Mouse (Mus musculus) hindbrain, embryonic 11.5 days (tissue): ENCODE data around the gene Mob3a. TPM values are rescaled to one million over a fixed set of nuclear protein-coding genes. Genes with fewer than 3 reads are reported as not detected.

Experiments used
- ATAC-seq: fragments of 200-750 bp; cut with Nextera tagmentation; 2 replicates; pipeline ENCODE4 v1.8.0; 2017; ENCODE audit warnings: mild to moderate bottlenecking, moderate TSS enrichment, moderate library complexity; ENCODE audit not compliant: low FRiP score
- DNase-seq: peaks from one replicate; pipeline ENCODE4 v3.0.0-alpha.2; 2015; ENCODE audit warnings: low spot score
- H3K27ac ChIP-seq: fragments of 300-500 bp; sonication (generic); 2 replicates; pipeline ENCODE4 v1.5.1; 2014; ENCODE audit warnings: mild to moderate bottlenecking, low read depth, low read length
- H3K27me3 ChIP-seq: fragments of 300-500 bp; sonication (generic); 2 replicates; pipeline ENCODE4 v1.6.1; 2014; ENCODE audit warnings: mild to moderate bottlenecking, low read length, moderate library complexity, mixed read lengths; ENCODE audit not compliant: control insufficient read depth, insufficient read depth
- H3K36me3 ChIP-seq: fragments of 300-500 bp; sonication (generic); 2 replicates; pipeline ENCODE4 v1.6.1; 2014; ENCODE audit warnings: mild to moderate bottlenecking, low read length, moderate library complexity, mixed read lengths; ENCODE audit not compliant: control insufficient read depth, insufficient read depth
- H3K4me1 ChIP-seq: fragments of 300-500 bp; sonication (generic); replicated peaks from 2 replicates; pipeline ENCODE4 v1.6.1; 2014; ENCODE audit warnings: low read length, mixed read lengths; ENCODE audit not compliant: control insufficient read depth, insufficient read depth
- H3K4me2 ChIP-seq: fragments of 300-500 bp; sonication (generic); replicated peaks from 2 replicates; pipeline ENCODE4 v1.6.1; 2014; ENCODE audit warnings: mild to moderate bottlenecking, low read depth, low read length
- H3K4me3 ChIP-seq: fragments of 300-500 bp; sonication (generic); 2 replicates; pipeline ENCODE4 v1.5.1; 2014; ENCODE audit warnings: low read depth, low read length
- H3K9ac ChIP-seq: fragments of 300-500 bp; sonication (generic); 2 replicates; pipeline ENCODE4 v1.6.1; 2014; ENCODE audit warnings: low read depth, low read length
- H3K9me3 ChIP-seq: fragments of 300-500 bp; sonication (generic); 2 replicates; pipeline ENCODE4 v1.6.1; 2016; ENCODE audit warnings: low read length; ENCODE audit not compliant: control insufficient read depth
- WGBS: fragments of 180-500 bp; shearing (Covaris S2); extraction: QIAGEN DNeasy Blood & Tissue Kit; methylation state at CpG from one replicate; pipeline ENCODE4 v1.1.7; 2014; 5-methylcytosine and 5-hydroxymethylcytosine counted together
- polyA plus RNA-seq: library from polyadenylated mRNA; unstranded; fragments of >200 nt; fragmentation: Nextera tagmentation; extraction: Ambion mirVana; gene quantifications from 2 replicates; pipeline ENCODE4 v1.2.1, GENCODE M21; 2014

Mob3a gene
- polyA plus RNA-seq, 1 experiment from 2014 or later: 54.4 TPM

DNA sequence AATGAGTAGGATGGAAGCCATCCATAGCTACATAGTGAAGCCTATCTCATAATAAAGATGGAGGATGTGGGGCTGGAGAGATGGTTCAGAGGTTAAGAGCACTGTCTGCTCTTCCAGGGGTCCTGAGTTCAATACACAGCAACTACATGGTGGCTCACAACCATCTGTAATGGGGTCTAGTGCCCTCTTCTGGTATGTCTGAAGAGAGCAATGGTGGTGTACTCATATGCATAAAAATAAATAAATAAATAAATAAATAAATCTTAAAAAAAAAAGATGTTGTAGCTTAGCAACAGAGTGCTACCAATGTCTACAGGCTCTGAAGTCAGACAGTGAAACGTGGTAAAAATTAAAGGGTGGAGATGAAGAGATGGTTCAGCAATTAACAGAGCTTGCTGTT, 36.9 kb upstream of the Mob3a start:
- Histone ChIP-seq H3K9me3 (no peaks in the 10 kb centered on the region), H3K36me3 (no peaks in the 10 kb centered on the region), H3K4me1 (peaks cover 11% of the 10 kb centered on the region), H3K4me3 (no peak overlapping the region), H3K27ac (no peak overlapping the region), H3K27me3 (no peaks in the 10 kb centered on the region), H3K4me2 (no peak overlapping the region), H3K9ac (no peak overlapping the region)
- WGBS: 79% methylated on average over 1 of the region's 1 CpGs
- DNase-seq: no peak
- ATAC-seq: no peak

DNA sequence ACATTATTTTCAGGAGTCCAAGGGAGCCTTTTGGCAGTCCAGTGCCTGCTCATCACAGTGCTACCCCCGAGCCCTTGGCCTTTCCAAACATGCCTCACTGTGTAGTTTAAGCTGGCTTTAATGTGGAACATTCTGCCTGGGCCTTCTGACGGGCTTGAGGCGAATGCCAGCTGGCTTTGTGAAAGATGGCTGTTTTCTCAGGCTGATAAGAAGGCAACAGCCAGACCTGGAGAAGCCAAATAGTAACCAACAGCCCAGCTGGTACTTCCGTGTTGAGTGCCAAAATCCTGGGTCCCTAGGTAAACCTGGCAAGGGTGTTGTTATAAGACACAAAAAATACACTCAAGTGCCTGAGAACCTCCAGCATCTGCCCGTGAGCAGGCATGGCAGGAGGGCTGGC, 35.0 kb upstream of the Mob3a start:
- WGBS: 83% methylated on average over 5 of the region's 5 CpGs
- DNase-seq (no peak), ATAC-seq (no peak)
- H3K36me3 ChIP-seq: peaks cover 4% of the 10 kb centered on the region; the same call in 1 of the 2 replicates
- H3K4me3 ChIP-seq: no peak overlapping the region
- no peaks in the 10 kb centered on the region for H3K27me3 ChIP-seq
- H3K9ac ChIP-seq: no peak overlapping the region
- H3K4me1 ChIP-seq: peaks cover 11% of the 10 kb centered on the region
- no peak overlapping the region for H3K27ac ChIP-seq
- H3K4me2 ChIP-seq: no peak overlapping the region
- H3K9me3 ChIP-seq: no peaks in the 10 kb centered on the region

DNA sequence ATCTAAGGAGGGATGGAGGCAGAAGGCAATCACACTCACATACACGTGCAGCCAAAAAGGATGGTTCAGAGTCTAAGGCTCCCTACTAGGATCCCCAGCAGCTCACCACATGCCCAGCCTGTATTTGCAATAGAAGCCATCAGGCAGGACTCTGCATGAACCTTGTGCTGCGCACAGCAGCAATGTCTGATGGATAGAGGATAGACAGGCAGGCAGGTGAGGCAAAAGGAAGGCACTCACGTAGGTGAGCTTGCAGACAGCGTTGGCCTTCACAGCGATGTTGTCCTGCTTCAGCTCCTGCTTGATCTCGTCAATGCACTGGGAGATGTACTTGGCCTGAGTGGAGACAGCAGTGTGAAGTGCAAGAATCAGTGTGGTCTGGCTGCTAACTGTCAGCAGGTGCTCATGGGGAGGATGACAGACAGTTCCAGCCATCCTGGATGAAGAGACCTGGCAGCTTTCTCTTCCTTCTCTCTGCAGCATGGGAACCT, 30.9 kb upstream of the Mob3a start:
- Histone ChIP-seq H3K27me3 (no peaks in the 10 kb centered on the region), H3K36me3 (peaks cover 14% of the 10 kb centered on the region), H3K4me2 (no peak overlapping the region), H3K4me1 (no peaks in the 10 kb centered on the region), H3K9ac (no peak overlapping the region), H3K27ac (no peak overlapping the region), H3K9me3 (no peaks in the 10 kb centered on the region), H3K4me3 (no peak overlapping the region)
- ATAC-seq: no peak
- no peak for DNase-seq
- WGBS: 94% methylated on average over 6 of the region's 6 CpGs

DNA sequence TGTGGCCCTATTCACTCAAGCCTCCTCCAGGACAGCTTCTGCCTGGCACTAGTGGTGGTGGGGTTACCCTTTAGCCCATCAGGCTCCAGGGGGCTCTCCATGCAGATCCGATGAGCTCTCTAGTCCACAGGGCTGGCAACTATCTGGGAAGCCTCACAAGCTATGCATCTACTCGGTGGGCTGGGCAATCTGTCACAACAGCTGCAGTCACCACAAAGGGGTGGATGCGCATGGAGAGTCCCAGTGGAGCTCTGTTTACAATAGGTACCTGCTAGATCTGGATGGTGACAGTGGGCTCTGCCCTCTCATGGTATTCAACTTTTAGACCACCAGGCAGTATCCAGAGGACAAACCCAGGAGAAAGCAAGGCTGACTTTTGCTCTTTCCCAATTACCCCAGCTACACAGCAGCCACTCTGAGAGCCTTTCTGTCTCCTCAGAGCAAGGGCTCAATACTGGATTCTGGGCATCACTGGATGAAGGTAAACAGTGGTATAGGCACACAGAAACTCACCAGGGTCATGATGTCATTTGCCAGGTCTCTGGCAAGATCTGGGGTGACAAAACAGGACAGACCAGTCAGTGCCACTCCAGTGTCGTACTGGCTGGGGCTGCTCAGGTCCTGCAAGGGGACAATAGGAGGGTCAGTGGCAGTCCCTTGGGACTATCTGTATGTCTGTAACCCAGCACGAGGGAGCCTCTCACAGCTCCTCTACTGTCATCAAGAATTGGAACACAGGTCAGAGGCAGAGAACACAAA, 25.8 kb upstream of the Mob3a start:
- no peak overlapping the region for H3K4me2 ChIP-seq
- H3K9ac ChIP-seq: no peak overlapping the region
- no peak overlapping the region for H3K4me3 ChIP-seq
- 89% methylated on average over 5 of the region's 5 CpGs for WGBS
- no peaks in the 10 kb centered on the region for H3K27me3 ChIP-seq
- no peaks in the 10 kb centered on the region for H3K9me3 ChIP-seq
- H3K27ac ChIP-seq: no peak overlapping the region
- peaks cover 34% of the 10 kb centered on the region for H3K36me3 ChIP-seq
- no peaks in the 10 kb centered on the region for H3K4me1 ChIP-seq
- no peak for ATAC-seq
- no peak for DNase-seq

DNA sequence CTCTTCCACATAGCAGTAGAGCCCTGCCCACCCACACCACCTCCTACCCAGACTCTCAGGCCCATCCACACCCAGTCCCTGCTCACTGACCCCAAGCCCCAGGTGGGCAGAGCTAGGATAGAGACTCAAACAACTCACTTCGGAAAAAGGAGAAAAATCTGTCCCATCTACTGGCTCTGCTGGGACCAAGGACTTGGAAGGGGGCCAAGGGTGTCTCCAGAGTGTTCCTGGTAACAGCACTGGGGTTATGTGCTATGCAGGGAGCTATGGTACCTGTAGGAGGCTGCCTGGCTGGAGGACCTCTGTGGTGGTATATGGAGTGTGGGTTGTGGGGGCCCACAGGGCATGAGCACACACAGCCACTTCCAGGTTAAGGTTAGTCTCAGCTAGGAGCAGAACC, 15.5 kb upstream of the Mob3a start:
- Histone ChIP-seq H3K27ac (no peak overlapping the region), H3K4me2 (no peak overlapping the region), H3K9ac (no peak overlapping the region), H3K9me3 (no peaks in the 10 kb centered on the region), H3K4me3 (no peak overlapping the region), H3K27me3 (no peaks in the 10 kb centered on the region), H3K36me3 (peaks cover 43% of the 10 kb centered on the region), H3K4me1 (no peaks in the 10 kb centered on the region)
- DNase-seq (no peak), ATAC-seq (no peak)
- 93% methylated on average over 1 of the region's 1 CpGs for WGBS

DNA sequence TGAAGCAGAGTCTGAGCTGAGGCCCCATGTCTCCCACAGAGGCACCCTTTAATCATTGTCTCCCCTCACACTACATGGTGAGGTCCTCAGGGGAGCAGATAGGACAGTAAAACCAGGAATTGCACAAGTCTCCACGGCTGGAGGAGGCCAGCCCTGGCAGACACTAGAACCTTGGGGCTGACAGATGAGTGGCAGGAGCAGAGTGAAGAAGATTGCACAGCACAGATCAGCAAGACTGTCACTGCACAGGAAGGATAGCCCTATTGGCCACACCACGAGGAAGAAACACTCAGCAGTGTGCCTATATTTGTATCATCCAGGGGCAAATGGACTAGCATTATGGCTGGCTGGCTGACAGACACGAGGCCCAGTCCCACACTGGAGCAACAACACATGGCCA, 9.1 kb upstream of the Mob3a start:
- Histone ChIP-seq H3K4me2 (no peak overlapping the region), H3K27ac (no peak overlapping the region), H3K36me3 (peaks cover 24% of the 10 kb centered on the region), H3K27me3 (no peaks in the 10 kb centered on the region), H3K9me3 (no peaks in the 10 kb centered on the region), H3K4me3 (no peak overlapping the region), H3K9ac (no peak overlapping the region), H3K4me1 (no peaks in the 10 kb centered on the region)
- ATAC-seq (no peak), DNase-seq (no peak)
- WGBS: 87% methylated on average over 3 of the region's 3 CpGs

DNA sequence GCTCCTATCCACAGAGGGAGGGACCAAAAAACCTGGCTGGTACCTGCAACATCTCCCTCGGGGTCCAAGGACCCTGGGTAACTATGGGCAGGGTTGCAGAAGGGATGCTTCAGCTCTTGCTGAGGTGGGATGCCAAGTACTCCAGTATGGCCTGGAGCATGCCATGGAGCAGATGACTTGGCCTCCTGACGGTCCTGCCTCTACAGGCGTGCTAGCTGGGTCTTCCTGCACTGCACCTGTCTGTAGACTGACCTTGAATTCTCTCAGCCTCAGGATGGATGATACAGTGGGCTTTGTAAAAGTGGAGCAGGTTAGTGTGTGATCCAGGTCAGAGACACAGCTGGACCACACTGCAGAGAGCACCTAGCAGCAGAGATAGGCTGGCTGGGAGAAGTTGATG, 3.7 kb upstream of the Mob3a start:
- H3K4me3 ChIP-seq: no peak overlapping the region
- H3K27me3 ChIP-seq: no peaks in the 10 kb centered on the region
- no peak for DNase-seq
- ATAC-seq: no peak
- WGBS: 89% methylated on average over 3 of the region's 3 CpGs
- no peak overlapping the region for H3K4me2 ChIP-seq
- peaks cover 5% of the 10 kb centered on the region for H3K4me1 ChIP-seq
- no peaks in the 10 kb centered on the region for H3K9me3 ChIP-seq
- H3K27ac ChIP-seq: no peak overlapping the region
- no peak overlapping the region for H3K9ac ChIP-seq
- H3K36me3 ChIP-seq: peaks cover 9% of the 10 kb centered on the region

DNA sequence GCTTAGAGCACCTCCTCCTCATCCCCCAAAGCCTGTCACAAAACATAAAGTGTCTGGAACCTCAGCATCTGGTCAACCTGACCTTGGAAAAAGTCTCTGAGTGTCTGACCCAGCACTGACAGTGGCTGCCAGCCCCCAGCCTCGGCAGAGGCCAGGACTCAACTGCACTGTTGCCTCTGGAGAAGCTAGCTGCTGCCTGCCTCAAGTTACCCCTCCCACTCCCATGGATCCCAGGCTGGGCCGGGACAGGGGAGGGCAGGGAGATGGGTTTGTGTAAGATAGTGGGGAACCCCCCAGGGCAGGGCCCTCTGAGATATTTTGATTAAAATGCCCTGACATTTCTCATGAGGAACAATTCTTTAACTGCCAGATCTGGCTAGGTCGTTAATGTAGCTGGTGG, 3.3 kb upstream of the Mob3a start:
- Histone ChIP-seq H3K4me1 (peaks cover 5% of the 10 kb centered on the region), H3K4me2 (no peak overlapping the region), H3K4me3 (no peak overlapping the region), H3K9ac (no peak overlapping the region), H3K27me3 (no peaks in the 10 kb centered on the region), H3K36me3 (peaks cover 7% of the 10 kb centered on the region), H3K9me3 (no peaks in the 10 kb centered on the region), H3K27ac (no peak overlapping the region)
- WGBS: 73% methylated on average over 3 of the region's 3 CpGs
- ATAC-seq: no peak
- DNase-seq: no peak

DNA sequence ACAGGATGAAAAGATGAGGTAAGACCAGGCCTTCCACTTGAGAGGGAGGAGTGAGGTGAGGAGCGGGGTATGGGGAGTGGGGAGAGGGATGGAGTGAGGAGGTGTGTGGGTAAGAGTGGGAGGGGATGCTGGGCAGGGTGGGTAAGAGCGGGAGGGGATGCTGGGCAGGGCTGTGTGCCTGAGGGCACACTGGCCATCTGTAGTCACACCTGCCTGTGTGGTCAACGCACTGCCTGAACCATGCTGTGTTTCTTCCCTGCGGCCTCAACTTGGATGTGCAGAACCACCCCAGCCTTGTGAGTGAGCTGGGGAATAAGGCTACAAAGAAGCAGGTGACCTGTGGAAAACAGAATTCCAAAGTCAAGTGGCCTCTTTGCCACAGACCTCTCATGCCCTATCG, 2.6 kb upstream of the Mob3a start:
- Histone ChIP-seq H3K36me3 (peaks cover 4% of the 10 kb centered on the region), H3K9me3 (no peaks in the 10 kb centered on the region), H3K4me2 (no peak overlapping the region), H3K9ac (no peak overlapping the region), H3K27me3 (no peaks in the 10 kb centered on the region), H3K27ac (no peak overlapping the region), H3K4me3 (no peak overlapping the region), H3K4me1 (peaks cover 5% of the 10 kb centered on the region)
- no peak for ATAC-seq
- DNase-seq: no peak
- 86% methylated on average over 5 of the region's 5 CpGs for WGBS
